Mouse (Mus musculus) liver, postnatal 0 days (tissue): Measurements from ENCODE around the gene Hist1h3a. TPM values are rescaled to one million over a fixed set of nuclear protein-coding genes. Genes with fewer than 3 reads are reported as not detected.

Experiments used
- ATAC-seq: fragments of 200-750 bp; cut with Nextera tagmentation; 2 replicates; pipeline ENCODE4 v1.8.0; 2017; ENCODE audit warnings: mild to moderate bottlenecking, moderate library complexity
- DNase-seq: peaks from one replicate; pipeline ENCODE4 v3.0.0-alpha.2; 2016
- H3K27ac ChIP-seq: fragments of 300-500 bp; sonication (generic); 2 replicates; pipeline ENCODE4 v1.5.1; 2014; ENCODE audit warnings: antibody characterized with exemption, moderate library complexity, mild to moderate bottlenecking, low read depth
- H3K27me3 ChIP-seq: fragments of 300-500 bp; sonication (generic); 2 replicates; pipeline ENCODE4 v1.6.1; 2014; ENCODE audit warnings: low read length, control low read depth, mixed read lengths; ENCODE audit not compliant: insufficient read depth
- H3K36me3 ChIP-seq: fragments of 300-500 bp; sonication (generic); replicated peaks from 2 replicates; pipeline ENCODE4 v1.6.1; 2014; ENCODE audit warnings: mild to moderate bottlenecking, control low read depth, low read length, moderate library complexity, mixed read lengths; ENCODE audit not compliant: insufficient read depth
- H3K4me1 ChIP-seq: fragments of 300-500 bp; sonication (generic); 2 replicates; pipeline ENCODE4 v1.6.1; 2014; ENCODE audit warnings: antibody characterized with exemption, mild to moderate bottlenecking, control low read depth; ENCODE audit not compliant: insufficient read depth
- H3K4me2 ChIP-seq: fragments of 300-500 bp; sonication (generic); 2 replicates; pipeline ENCODE4 v1.6.1; 2014; ENCODE audit warnings: low read depth, mild to moderate bottlenecking, low read length, moderate library complexity, mixed read lengths
- H3K4me3 ChIP-seq: fragments of 300-500 bp; sonication (generic); 2 replicates; pipeline ENCODE4 v1.5.1; 2014; ENCODE audit warnings: low read depth, low read length
- H3K9ac ChIP-seq: fragments of 300-500 bp; sonication (generic); replicated peaks from 2 replicates; pipeline ENCODE4 v1.6.1; 2014; ENCODE audit warnings: mild to moderate bottlenecking, moderate library complexity
- H3K9me3 ChIP-seq: fragments of 300-500 bp; sonication (generic); 2 replicates; pipeline ENCODE4 v1.6.1; 2016; ENCODE audit warnings: mild to moderate bottlenecking, control low read depth, low read length, mixed read lengths
- CTCF ChIP-seq: sonication (generic); IDR thresholded peaks from 2 replicates; pipeline ENCODE4 v1.5.1; 2016; ENCODE audit warnings: antibody characterized with exemption, low read depth
- EP300 ChIP-seq: IDR thresholded peaks from 2 replicates; pipeline ENCODE4 v1.6.1; 2016; ENCODE audit warnings: antibody characterized with exemption, low read depth, mild to moderate bottlenecking
- WGBS: fragments of 180-500 bp; shearing (Covaris S2); extraction: QIAGEN DNeasy Blood & Tissue Kit; methylation state at CpG from one replicate; pipeline ENCODE4 v1.1.7; 2014; ENCODE audit not compliant: insufficient replicate concordance; 5-methylcytosine and 5-hydroxymethylcytosine counted together
- polyA plus RNA-seq: library from polyadenylated mRNA; unstranded; fragments of >200 nt; fragmentation: Nextera tagmentation; extraction: Ambion mirVana; gene quantifications from 2 replicates; pipeline ENCODE4 v1.2.1, GENCODE M21; 2015

Hist1h3a gene
- polyA plus RNA-seq, 1 experiment from 2014 or later: 6.1 TPM

GRCm38 (mm10) chr13:23759916-23760239, 2.3 kb downstream of the Hist1h3a start:
- Histone ChIP-seq H3K27me3 (no peaks in the 10 kb centered on the region), H3K4me1 (peaks cover 22% of the 10 kb centered on the region), H3K9me3 (no peaks in the 10 kb centered on the region), H3K27ac (peak overlapping the region; percentile 97), H3K36me3 (no peaks in the 10 kb centered on the region), H3K9ac (peak overlapping the region; percentile 66), H3K4me3 (no peak overlapping the region; the same call in 1 of the 2 replicates), H3K4me2 (peak overlapping the region; percentile 84)
- TF ChIP-seq CTCF (no peak), EP300 (no peak)
- ATAC-seq (no peak), DNase-seq (peak; percentile 48)
- 58% methylated on average over 1 of the region's 1 CpGs for WGBS

GRCm38 (mm10) chr13:23759251-23759771, 2.9 kb downstream of the Hist1h3a start:
- no peak for DNase-seq
- no peaks in the 10 kb centered on the region for H3K27me3 ChIP-seq
- H3K36me3 ChIP-seq: no peaks in the 10 kb centered on the region
- 91% methylated on average over 3 of the region's 3 CpGs for WGBS
- no peaks in the 10 kb centered on the region for H3K9me3 ChIP-seq
- TF ChIP-seq EP300 (no peak), CTCF (no peak)
- H3K27ac ChIP-seq: peak overlapping the region; percentile 97
- peak overlapping the region; percentile 84; the same call in 1 of the 2 replicates for H3K4me2 ChIP-seq
- H3K9ac ChIP-seq: peak overlapping the region; percentile 66; the same call in 1 of the 2 replicates
- no peak overlapping the region for H3K4me3 ChIP-seq
- H3K4me1 ChIP-seq: peaks cover 21% of the 10 kb centered on the region
- ATAC-seq: no peak

GRCm38 (mm10) chr13:23757921-23758320, 4.3 kb downstream of the Hist1h3a start:
- WGBS: 47% methylated on average over 3 of the region's 3 CpGs
- Histone ChIP-seq H3K27me3 (no peaks in the 10 kb centered on the region), H3K9me3 (no peaks in the 10 kb centered on the region), H3K9ac (no peak overlapping the region), H3K36me3 (no peaks in the 10 kb centered on the region), H3K4me2 (peak overlapping the region; percentile 75), H3K27ac (peak overlapping the region; percentile 92), H3K4me1 (peaks cover 14% of the 10 kb centered on the region), H3K4me3 (no peak overlapping the region)
- no peak for TF ChIP-seq CTCF
- no peak for TF ChIP-seq EP300
- ATAC-seq (no peak), DNase-seq (no peak)

DNA sequence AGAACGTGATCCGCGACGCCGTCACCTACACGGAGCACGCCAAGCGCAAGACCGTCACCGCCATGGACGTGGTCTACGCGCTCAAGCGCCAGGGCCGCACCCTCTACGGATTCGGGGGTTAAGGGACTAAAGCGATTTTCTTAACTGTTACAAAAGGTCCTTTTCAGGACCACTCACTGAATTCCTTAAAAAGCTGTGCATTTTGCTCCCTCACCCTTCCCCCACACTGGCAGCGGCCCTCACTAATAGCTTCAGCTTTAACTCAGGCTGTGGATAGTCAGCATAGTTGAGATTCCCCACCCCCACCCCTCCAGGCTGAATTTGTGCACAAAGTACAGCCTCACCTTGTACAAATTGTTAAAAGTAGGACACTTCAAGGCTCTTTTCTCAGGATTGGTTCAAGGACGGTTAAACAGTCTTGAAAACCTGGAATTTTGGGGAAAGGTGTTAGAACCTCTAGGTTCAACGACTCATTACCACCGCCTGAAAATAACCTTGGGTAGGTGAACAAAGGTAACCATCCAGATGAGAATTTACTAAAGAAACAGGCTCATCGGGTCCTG, 4.9 kb downstream of the Hist1h3a start:
- WGBS: 1% methylated on average over 12 of the region's 23 CpGs
- Histone ChIP-seq H3K4me3 (peak overlapping the region; percentile 39), H3K9me3 (no peaks in the 10 kb centered on the region), H3K27ac (peak overlapping the region; percentile 92), H3K36me3 (no peaks in the 10 kb centered on the region), H3K27me3 (no peaks in the 10 kb centered on the region), H3K4me1 (peaks cover 11% of the 10 kb centered on the region), H3K4me2 (peak overlapping the region; percentile 75), H3K9ac (peak overlapping the region; percentile 56)
- TF ChIP-seq CTCF (no peak), EP300 (no peak; the same call in 1 of the 2 replicates)
- peak; percentile 67 for DNase-seq
- ATAC-seq: no peak

DNA sequence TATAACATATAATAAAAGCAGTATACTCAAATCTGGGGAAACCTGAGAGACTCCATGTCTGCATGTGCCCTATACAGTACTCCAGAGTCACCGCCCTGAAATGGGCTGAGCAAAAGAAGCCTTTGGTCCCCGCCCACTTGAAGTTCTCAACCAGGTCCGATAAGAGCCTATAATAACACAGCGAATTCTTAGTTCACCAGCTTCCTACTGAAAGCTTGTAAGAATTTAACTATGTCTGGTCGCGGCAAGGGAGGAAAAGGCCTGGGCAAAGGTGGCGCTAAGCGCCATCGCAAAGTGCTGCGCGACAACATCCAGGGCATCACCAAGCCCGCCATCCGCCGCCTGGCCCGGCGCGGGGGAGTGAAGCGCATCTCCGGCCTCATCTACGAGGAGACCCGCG, 5.4 kb downstream of the Hist1h3a start, which contains the start of gene Hist1h4b:
Gene Hist1h4b (plus strand): TSS at position 224 of the 400 bp plus-strand sequence.
- no peaks in the 10 kb centered on the region for H3K9me3 ChIP-seq
- peak within 1 kb of the TSS; percentile 75 for H3K4me2 ChIP-seq
- WGBS: 1% methylated on average over 18 of the region's 22 CpGs
- TF ChIP-seq CTCF (no peak), EP300 (peak; percentile 87)
- DNase-seq: peak; percentile 92
- peak within 1 kb of the TSS; percentile 56 for H3K9ac ChIP-seq
- peak within 1 kb of the TSS; percentile 39 for H3K4me3 ChIP-seq
- peak within 1 kb of the TSS; percentile 92 for H3K27ac ChIP-seq
- peak; percentile 49 for ATAC-seq
- peaks cover 11% of the 10 kb centered on the region for H3K4me1 ChIP-seq
- no peaks in the 10 kb centered on the region for H3K36me3 ChIP-seq
- no peaks in the 10 kb centered on the region for H3K27me3 ChIP-seq

- H3K36me3 ChIP-seq: no peaks in the 10 kb centered on the region
- peaks cover 6% of the 10 kb centered on the region; the same call in 1 of the 2 replicates for H3K4me1 ChIP-seq
- TF ChIP-seq EP300 (no peak), CTCF (no peak)
- H3K4me2 ChIP-seq: no peak overlapping the region
- no peak overlapping the region for H3K9ac ChIP-seq
- H3K27ac ChIP-seq: peak overlapping the region; percentile 60
- ATAC-seq (no peak), DNase-seq (no peak)
- H3K9me3 ChIP-seq: no peaks in the 10 kb centered on the region
- H3K27me3 ChIP-seq: no peaks in the 10 kb centered on the region
- H3K4me3 ChIP-seq: no peak overlapping the region
Measured at GRCm38 (mm10) chr13:23755000-23755399, 7.2 kb downstream of the Hist1h3a start.
